In the genomic region with DNA sequence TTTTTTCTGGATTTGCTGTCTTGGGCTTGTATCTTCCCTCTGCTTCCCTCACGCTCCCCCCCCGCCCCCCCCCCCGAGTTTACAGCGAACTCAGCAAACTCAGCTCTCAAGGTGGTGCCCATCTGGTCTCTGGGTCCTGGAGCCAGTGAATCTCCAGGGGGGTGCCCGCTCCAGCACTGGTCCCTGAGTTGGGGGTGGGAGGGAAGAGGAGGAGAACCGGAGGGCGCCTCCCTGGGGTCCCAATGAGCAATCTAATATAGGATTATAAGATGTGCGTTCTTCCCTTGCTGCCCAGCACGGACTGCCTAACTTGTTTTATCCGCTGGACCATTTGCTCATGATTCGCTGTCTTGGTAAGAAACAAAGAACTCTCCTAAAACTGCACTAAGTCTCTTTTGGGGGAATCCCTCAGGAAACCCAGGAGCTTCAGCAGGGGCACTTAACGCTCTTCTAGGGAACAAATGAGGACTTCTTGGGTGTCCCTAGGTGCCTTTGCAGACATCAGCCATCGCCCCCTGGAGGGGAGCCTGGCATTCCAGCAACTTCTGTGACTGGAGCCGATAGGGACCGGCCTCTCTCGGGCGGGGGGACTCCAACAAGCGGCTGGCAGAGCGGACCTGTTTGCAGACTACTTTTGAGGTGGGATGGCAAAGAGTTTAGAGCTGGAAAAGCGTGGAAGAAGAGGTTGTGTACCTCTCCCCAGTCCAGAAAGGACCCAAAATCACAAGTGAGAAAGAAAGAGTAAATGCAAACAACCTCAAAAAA, we compare ENCODE assay signal across 8 mouse cellular contexts. TPM values are rescaled to one million over a fixed set of nuclear protein-coding genes. Genes with fewer than 3 reads are reported as not detected.
DNase-seq lines count a peak whose midpoint lies in the region; ATAC-seq and TF ChIP-seq lines count a peak whose summit lies in the region.

No protein-coding gene starts in this region.

- DNase-seq in adrenal gland, postnatal 36 days, result peak; percentile 23 to 49
- DNase-seq in layer of hippocampus, postnatal 14 days (ENCODE audit: low spot score in 2 of 2), result peak; percentile 27 to 34
- DNase-seq in lung, postnatal 25 days (ENCODE audit: low spot score), result peak; percentile 14
- peak; percentile 25 for DNase-seq in right cerebral cortex, adult 18-20 months
- DNase-seq in yolk sac, embryonic 10.5 days (ENCODE audit: low spot score), result no peak

- TF ChIP-seq CTCF in E14TG2a.4 (conservative IDR thresholded peaks at IDR 0.05; ENCODE audit: low read length), result no peak

- no peaks in the 10 kb centered on the region for H3K36me3 ChIP-seq in E14TG2a.4 (ENCODE audit: insufficient read depth, low read length)
- H3K36me3 ChIP-seq in embryonic facial prominence, embryonic 15.5 days, result no peaks in the 10 kb centered on the region

- H3K4me2 ChIP-seq in embryonic facial prominence, embryonic 15.5 days (replicated peaks), result peak overlapping the region; percentile 79

- peaks cover 4% of the 10 kb centered on the region for H3K4me1 ChIP-seq in E14TG2a.4 (replicated peaks; ENCODE audit: low read depth, low read length)
- no peaks in the 10 kb centered on the region for H3K4me1 ChIP-seq in embryonic facial prominence, embryonic 15.5 days

- no peak overlapping the region for H3K9ac ChIP-seq in embryonic facial prominence, embryonic 15.5 days

- H3K27me3 ChIP-seq in E14TG2a.4 (ENCODE audit: insufficient read depth, low read length), result peaks cover 57% of the 10 kb centered on the region
- peaks cover 14% of the 10 kb centered on the region for H3K27me3 ChIP-seq in embryonic facial prominence, embryonic 15.5 days

- no peak for ATAC-seq in embryonic facial prominence, embryonic 15.5 days (ENCODE audit: insufficient number of reproducible peaks, low FRiP score, low TSS enrichment, low read depth)
- ATAC-seq in hematopoietic stem cell, adult 5-6 weeks (replicated peaks in 1 of 2; ENCODE audit: insufficient read depth in 1 of 2, low FRiP score in 2 of 2, low TSS enrichment in 1 of 2, low read depth in 1 of 2, poor library complexity in 2 of 2, severe bottlenecking in 2 of 2), result peak; percentile 40 to 43; a peak in 2 of 4 replicates

- peak overlapping the region; percentile 71 for H3K4me3 ChIP-seq in E14TG2a.4 (replicated peaks; ENCODE audit: low read length)
- peak overlapping the region; percentile 47 for H3K4me3 ChIP-seq in embryonic facial prominence, embryonic 15.5 days (replicated peaks)

- WGBS in embryonic facial prominence, embryonic 15.5 days, result 18% methylated on average over 20 of the region's 20 CpGs

- H3K9me3 ChIP-seq in E14TG2a.4 (ENCODE audit: low read length), result no peaks in the 10 kb centered on the region
- no peaks in the 10 kb centered on the region for H3K9me3 ChIP-seq in embryonic facial prominence, embryonic 15.5 days (replicated peaks)

- H3K27ac ChIP-seq in embryonic facial prominence, embryonic 15.5 days (replicated peaks), result no peak overlapping the region

RNA-seq across cellular contexts. Expression of a gene that starts 0.5 kb away (rescaled TPM):
- 1 to 10 TPM; 4.4 to 8.0 TPM for total RNA-seq in adrenal gland, postnatal 36 days (2021)
- polyA plus RNA-seq in embryonic facial prominence, embryonic 15.5 days (2015; fragmentation: Nextera tagmentation; extraction: Ambion mirVana), result 0.71 and 0.72 TPM in 2 replicates
- total RNA-seq in hematopoietic stem cell, adult 5-6 weeks (2017), result 30.4 and 34.9 TPM in 2 replicates
- 10 to 100 TPM; 17.7 to 17.9 TPM for total RNA-seq in layer of hippocampus, postnatal 14 days (2021)
